Mouse (Mus musculus) liver, adult 2 months (tissue): ENCODE results near the gene Cd247.

Experiments used
- CTCF ChIP-seq: fragments of 200-500 bp; IDR thresholded peaks from 2 replicates; pipeline ENCODE4 v1.5.1; 2011; ENCODE audit warnings: low read depth, low read length, control low read depth
- POLR2A ChIP-seq: fragments of 200-500 bp; IDR thresholded peaks from 2 replicates; pipeline ENCODE4 v1.6.1; 2011; ENCODE audit warnings: low read length, control low read depth; ENCODE audit not compliant: insufficient read depth; ENCODE audit errors: extremely low read depth

- TF ChIP-seq POLR2A (no peak), CTCF (no peak)
Measured at GRCm38 (mm10) chr1:165828615-165829014, 40.1 kb downstream of the Cd247 start.
